Comparison of ENCODE assay signal across 11 mouse cellular contexts in the genomic region with DNA sequence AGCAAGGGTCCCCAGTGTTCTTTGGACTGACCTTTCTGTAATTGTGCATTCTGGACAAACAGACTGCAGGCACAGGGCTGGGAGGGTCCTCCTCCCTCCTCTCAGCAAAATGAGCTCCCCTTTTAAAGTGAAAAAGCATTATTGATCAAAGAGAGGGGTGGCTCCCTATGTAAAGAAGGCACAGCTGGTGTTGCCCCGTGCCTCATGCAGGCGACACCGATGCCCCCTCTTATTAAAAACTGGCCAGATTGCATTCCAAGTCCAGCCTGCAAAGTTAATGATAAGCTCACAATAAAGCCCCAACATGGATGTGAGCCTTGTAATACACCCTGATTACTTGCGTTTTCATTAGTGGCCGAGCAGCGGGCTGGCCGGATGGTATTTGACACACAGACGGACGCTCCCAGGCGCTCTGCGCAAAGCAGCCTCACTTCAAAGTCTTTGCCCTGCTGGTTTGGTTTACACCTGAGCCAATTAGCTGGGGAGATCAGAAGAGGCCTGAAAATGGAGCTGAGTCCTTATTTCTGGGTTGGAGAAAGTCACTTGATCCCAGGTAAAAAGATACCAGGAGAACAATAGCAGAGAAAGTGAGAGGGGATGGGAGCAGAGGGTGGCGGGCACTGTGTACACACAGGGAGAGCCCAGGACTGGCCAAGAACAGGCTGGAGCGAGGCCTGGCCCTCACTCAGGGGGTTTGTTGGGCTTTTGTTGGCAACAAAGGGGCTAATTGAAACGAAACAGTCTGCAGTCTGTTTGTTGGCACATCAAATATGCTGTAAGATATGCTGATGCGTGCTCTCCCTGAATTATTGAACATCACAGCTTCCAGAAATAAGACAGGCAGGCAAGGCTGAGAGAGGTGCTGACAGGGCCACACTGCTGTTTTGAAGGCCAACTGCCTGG.
A peak's percentile ranks its signal among the peaks of the same experiment; 100 is the strongest.
DNase-seq lines count a peak whose midpoint lies in the region; ATAC-seq lines count a peak whose summit lies in the region.
"Had no signal": no experiment of that assay in that cellular context is flagged by ENCODE, and none has a peak within 500 bp of the region (broad histone marks: within the 10 kb centered on the region; RNA-seq: fewer than 3 reads in every experiment).

No protein-coding gene starts in this region.

- peak overlapping the region; percentile 6; the same call in 1 of the 2 replicates for H3K4me2 ChIP-seq in hindbrain, embryonic 13.5 days
- H3K4me2 ChIP-seq in neural tube, embryonic 12.5 days (replicated peaks), result peak overlapping the region; percentile 23; the same call in 1 of the 2 replicates
- H3K4me2 ChIP-seq: heart, embryonic 15.5 days had no signal

- H3K4me3 ChIP-seq in forebrain, embryonic 10.5 days, result peak overlapping the region; percentile 19; the same call in 1 of the 2 replicates
- H3K4me3 ChIP-seq in hindbrain, embryonic 13.5 days, result no peak overlapping the region
- no peak overlapping the region for H3K4me3 ChIP-seq in neural tube, embryonic 12.5 days
- H3K4me3 ChIP-seq: heart, embryonic 15.5 days had no signal

- H3K9me3 ChIP-seq in forebrain, embryonic 10.5 days, result no peaks in the 10 kb centered on the region
- no peaks in the 10 kb centered on the region for H3K9me3 ChIP-seq in hindbrain, embryonic 13.5 days
- no peaks in the 10 kb centered on the region for H3K9me3 ChIP-seq in neural tube, embryonic 12.5 days
- H3K9me3 ChIP-seq: heart, embryonic 15.5 days had no signal

- H3K36me3 ChIP-seq in forebrain, embryonic 10.5 days (replicated peaks), result no peaks in the 10 kb centered on the region
- H3K36me3 ChIP-seq in hindbrain, embryonic 13.5 days, result no peaks in the 10 kb centered on the region
- H3K36me3 ChIP-seq in neural tube, embryonic 12.5 days, result no peaks in the 10 kb centered on the region
- H3K36me3 ChIP-seq: heart, embryonic 15.5 days had no signal

- peak overlapping the region; percentile 62 for H3K27ac ChIP-seq in forebrain, embryonic 10.5 days
- peak overlapping the region; percentile 3; the same call in 1 of the 2 replicates for H3K27ac ChIP-seq in hindbrain, embryonic 13.5 days
- H3K27ac ChIP-seq in neural tube, embryonic 12.5 days, result no peak overlapping the region
- H3K27ac ChIP-seq: heart, embryonic 15.5 days had no signal

- peak overlapping the region; percentile 30; the same call in 1 of the 2 replicates for H3K9ac ChIP-seq in hindbrain, embryonic 13.5 days
- H3K9ac ChIP-seq in neural tube, embryonic 12.5 days, result no peak overlapping the region
- H3K9ac ChIP-seq: heart, embryonic 15.5 days; liver, postnatal 0 days had no signal

- peaks cover 91% of the 10 kb centered on the region for H3K27me3 ChIP-seq in forebrain, embryonic 10.5 days (ENCODE audit: poor library complexity, severe bottlenecking)
- peaks cover 4% of the 10 kb centered on the region; the same call in 1 of the 2 replicates for H3K27me3 ChIP-seq in hindbrain, embryonic 13.5 days
- H3K27me3 ChIP-seq in neural tube, embryonic 12.5 days (replicated peaks), result no peaks in the 10 kb centered on the region; the same call in 1 of the 2 replicates
- H3K27me3 ChIP-seq: heart, embryonic 15.5 days had no signal

- peak; percentile 11 for DNase-seq in kidney, postnatal 10 days
- DNase-seq in kidney, postnatal 36 days, result no peak
- DNase-seq in forebrain, embryonic 10.5 days (ENCODE audit: extremely low spot score, low spot score), result peak; percentile 33
- no peak for DNase-seq in urinary bladder, adult 18-20 months (ENCODE audit: low spot score in 2 of 2)
- no peak for DNase-seq in cerebellum, adult 9-11 months
- no peak for DNase-seq in spleen, postnatal 14 days (ENCODE audit: low spot score in 2 of 2)
- DNase-seq: kidney, adult 9 months; liver, postnatal 0 days had no signal

- H3K4me1 ChIP-seq in forebrain, embryonic 10.5 days, result peaks cover 21% of the 10 kb centered on the region
- peaks cover 18% of the 10 kb centered on the region for H3K4me1 ChIP-seq in hindbrain, embryonic 13.5 days (replicated peaks)
- H3K4me1 ChIP-seq in neural tube, embryonic 12.5 days, result peaks cover 13% of the 10 kb centered on the region
- H3K4me1 ChIP-seq: heart, embryonic 15.5 days had no signal

- ATAC-seq in hindbrain, embryonic 13.5 days (ENCODE audit: low FRiP score), result peak; percentile 74; the same call in 1 of the 2 replicates
- no peak for ATAC-seq in neural tube, embryonic 12.5 days (ENCODE audit: low FRiP score, low read depth)
- ATAC-seq: liver, postnatal 0 days had no signal

- 32% methylated on average over 15 of the region's 15 CpGs for WGBS in forebrain, embryonic 10.5 days
- WGBS in hindbrain, embryonic 13.5 days, result 13% methylated on average over 15 of the region's 15 CpGs
- WGBS in neural tube, embryonic 12.5 days, result 22% methylated on average over 15 of the region's 15 CpGs

Comparison
In these comparisons a context has a peak if more than half of its experiments do, and no peak if none do; other contexts are left out.
1. DNase-seq: peak in kidney, postnatal 10 days (single experiment) and forebrain, embryonic 10.5 days (single experiment); none in kidney, postnatal 36 days (0 of 2), urinary bladder, adult 18-20 months (0 of 2), cerebellum, adult 9-11 months (single experiment) and spleen, postnatal 14 days (0 of 2).